Mouse (Mus musculus) E14TG2a.4 (cell line): ENCODE data around the gene Rtn2.

Experiments used
- CTCF ChIP-seq: conservative IDR thresholded peaks from 2 replicates; pipeline ENCODE4 v1.5.1; 2014; ENCODE audit warnings: low read length
- NANOG ChIP-seq: IDR thresholded peaks from 2 replicates; pipeline ENCODE4 v1.6.1; 2014; ENCODE audit warnings: borderline replicate concordance, low read length, mixed read lengths
- POU5F1 ChIP-seq: IDR thresholded peaks from 2 replicates; pipeline ENCODE4 v1.6.1; 2014; ENCODE audit warnings: low read length, borderline replicate concordance

DNA sequence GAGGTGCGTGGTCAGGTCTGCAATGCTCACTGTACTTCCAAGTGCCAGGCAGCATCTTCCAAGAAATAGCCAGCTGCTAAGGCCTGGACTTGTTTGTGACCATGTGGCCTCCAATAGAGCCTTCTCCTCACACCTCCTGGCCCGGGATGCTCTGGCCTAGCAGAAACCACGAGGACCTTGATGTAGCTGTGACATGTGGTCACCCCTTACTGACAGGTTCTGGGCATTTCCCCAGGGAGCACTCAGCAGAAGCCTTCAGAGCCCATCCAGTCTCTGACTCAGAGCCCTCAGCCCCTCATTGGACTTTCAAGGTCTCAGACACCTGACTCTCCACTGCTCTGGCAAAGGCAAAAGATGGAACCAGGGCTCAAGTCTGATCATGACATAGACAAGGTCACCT is 37.3 kb upstream of the Rtn2 start:
- TF ChIP-seq CTCF (no peak), POU5F1 (no peak), NANOG (no peak)
